Mouse (Mus musculus) C3H10T1/2 (cell line): ENCODE results near the gene Fas. TPM values are rescaled to one million over a fixed set of nuclear protein-coding genes. Genes with fewer than 3 reads are reported as not detected.

Experiments
- polyA plus RNA-seq, 2 experiments: library from polyadenylated mRNA; unstranded; fragments of >200 nt; fragmentation: generic; extraction: Trizol; gene quantifications; one replicate each; pipeline ENCODE4 v1.2.1; 2012; ENCODE audit warnings: missing spikeins in 2 of 2

Gene Fas
- polyA plus RNA-seq = 10 to 100 TPM in 1 of 2 experiments, under 1 TPM in 1; 0.96 to 12.4 TPM

GRCm38 (mm10) chr19:34289948-34290789, at the start of gene Fas:
TSS of gene Fas (plus strand) at chr19:34290666.

DNA sequence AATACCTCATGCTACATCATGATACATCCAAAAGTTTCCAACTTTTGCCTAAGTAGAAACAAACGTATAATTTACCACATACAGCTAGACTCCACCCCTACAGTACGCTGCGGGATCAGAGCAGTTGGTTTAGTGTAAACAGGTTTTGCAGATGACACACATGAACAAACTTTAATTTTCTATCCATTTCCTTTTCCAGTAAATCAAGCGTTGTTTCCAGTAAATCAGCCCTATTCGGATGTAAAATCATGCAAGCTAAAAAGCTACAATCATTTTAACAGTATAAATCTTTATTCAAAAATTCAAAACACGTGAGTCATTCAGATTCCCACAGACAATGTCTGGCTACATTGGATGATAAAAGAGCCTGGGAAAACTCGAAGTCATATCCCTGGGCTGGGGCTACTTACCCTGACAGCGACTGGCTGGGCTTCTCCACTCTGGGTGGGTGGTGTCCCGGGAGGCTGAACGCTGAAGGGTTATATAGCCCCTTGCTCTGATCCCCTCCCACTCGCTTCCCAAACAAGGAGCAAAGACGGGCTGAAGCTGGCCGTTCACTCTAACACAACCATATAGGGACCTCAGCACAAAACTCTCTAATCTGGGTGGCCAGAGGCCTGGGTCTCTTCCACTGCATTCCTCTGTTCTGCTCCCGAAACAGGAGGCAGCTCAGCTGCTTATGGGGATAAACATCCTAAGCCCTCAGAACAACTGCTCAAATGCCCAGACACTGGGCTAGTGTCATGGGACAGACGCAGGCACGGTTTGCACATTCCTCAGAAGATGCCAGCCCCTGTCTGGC, 35.4 kb upstream of the Fas start, which contains the start of gene Acta2:
TSS of gene Acta2 (minus strand) at position 711 of the 802 bp plus-strand sequence.

Other genes with a start within 250 kb of the Fas start
- not detected for gene Lipn, start 223.3 kb upstream of the Fas start, polyA plus RNA-seq
- not detected for gene Lipm, start 189.7 kb upstream of the Fas start, polyA plus RNA-seq
- gene Ankrd22, start 124.6 kb upstream of the Fas start, polyA plus RNA-seq = not detected
- gene Stambpl1, start 98.4 kb upstream of the Fas start, polyA plus RNA-seq = 10 to 100 TPM in 1 of 2 experiments, 1 to 10 TPM in 1; 3.1 to 15.1 TPM
- gene Acta2, start 35.1 kb upstream of the Fas start, polyA plus RNA-seq = 100 to 1,000 TPM; 163 to 208 TPM
- gene Ch25h, start 184.5 kb downstream of the Fas start, polyA plus RNA-seq = under 1 TPM in 1 of 2 experiments, not detected in 1; 0.17 TPM
- gene Lipa, start 236.8 kb downstream of the Fas start, polyA plus RNA-seq = 100 to 1,000 TPM in 1 of 2 experiments, 1 to 10 TPM in 1; 5.8 to 110 TPM